Mouse (Mus musculus) lung, postnatal 0 days (tissue): ENCODE measurements at regions not wholly inside any gene's neighbourhood (a gene's known extent, or its start where the extent isn't known, plus 50 kb on each side); places are given as distances from the start of the nearest gene placed in this dataset.

Experiments
- CTCF ChIP-seq: IDR thresholded peaks from 2 replicates; pipeline ENCODE4 v1.5.1; 2016; ENCODE audit warnings: antibody characterized with exemption, mild to moderate bottlenecking
- EP300 ChIP-seq: IDR thresholded peaks from 2 replicates; pipeline ENCODE4 v1.6.1; 2016; ENCODE audit warnings: antibody characterized with exemption, mild to moderate bottlenecking, control low read depth

DNA sequence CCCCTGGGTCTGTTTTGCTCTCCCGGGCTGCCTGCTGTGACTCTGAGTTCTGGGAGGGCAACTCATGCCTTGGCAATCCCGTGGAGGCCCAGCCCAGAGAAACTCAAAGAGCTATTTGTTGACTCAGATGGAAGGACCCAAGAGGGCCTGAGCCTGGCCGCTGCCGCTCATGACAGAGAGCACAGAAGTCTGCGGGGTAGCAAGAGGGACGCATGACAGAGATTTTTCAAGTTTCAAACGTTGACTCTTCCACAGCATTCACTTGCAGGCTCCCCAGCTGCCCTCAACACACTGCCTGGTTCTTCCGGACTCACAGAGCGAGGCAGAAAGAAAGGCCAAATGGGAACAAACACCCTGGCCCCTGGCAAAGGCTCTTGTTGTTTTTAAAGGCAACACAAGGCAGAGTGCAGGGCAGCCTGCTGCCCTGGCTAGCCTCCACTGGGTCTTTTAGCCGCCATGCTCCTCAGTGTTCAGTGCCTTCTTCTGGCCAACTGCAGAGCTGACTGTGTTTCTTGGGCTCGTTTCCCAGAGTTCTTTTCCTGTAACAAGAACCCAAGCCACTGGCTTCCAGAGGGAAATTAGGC, 146.2 kb downstream of the Fam43a start:
- TF ChIP-seq CTCF (no peak), EP300 (no peak)
